ENCODE assay signal across 23 mouse cellular contexts in the genomic region with DNA sequence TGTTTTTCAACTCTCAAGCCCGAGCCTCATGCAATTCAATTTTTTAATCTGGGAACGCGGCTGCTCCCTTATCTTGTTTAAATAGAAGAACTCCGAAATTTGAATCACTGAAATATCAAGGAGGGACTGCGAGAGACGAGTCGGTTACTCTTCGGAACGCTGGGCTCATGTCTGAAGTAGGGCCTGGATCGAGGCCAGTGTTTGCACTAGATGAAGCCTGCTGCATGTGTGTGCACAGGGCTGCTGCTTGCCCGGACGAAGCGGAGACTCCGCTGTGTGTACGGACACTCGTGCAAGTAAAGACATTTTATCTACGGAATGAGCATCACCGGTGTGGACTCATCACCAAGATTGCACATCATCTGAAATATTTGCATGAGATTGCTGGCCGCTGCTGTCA.
DNase-seq lines count a peak whose midpoint lies in the region; ATAC-seq and TF ChIP-seq lines count a peak whose summit lies in the region.
"Had no signal": no experiment of that assay in that cellular context is flagged by ENCODE, and none has a peak within 500 bp of the region (broad histone marks: within the 10 kb centered on the region; RNA-seq: fewer than 3 reads in every experiment).

No protein-coding gene starts in this region.

- no peak for TF ChIP-seq CTCF in forebrain, postnatal 0 days (IDR thresholded peaks at IDR 0.05; ENCODE audit: low read depth)
- TF ChIP-seq CTCF in midbrain, postnatal 0 days (IDR thresholded peaks at IDR 0.05), result no peak
- TF ChIP-seq CTCF in lung, embryonic 14.5 days (IDR thresholded peaks at IDR 0.05; ENCODE audit: low read depth), result no peak

- H3K27ac ChIP-seq in forebrain, embryonic 12.5 days, result 0 out of 2 replicates have a peak overlapping the region, but pooled peaks have one; percentile 31
- H3K27ac ChIP-seq in forebrain, postnatal 0 days (ENCODE audit: low read depth, low read length), result no peak overlapping the region
- H3K27ac ChIP-seq in midbrain, embryonic 14.5 days (replicated peaks; ENCODE audit: low read depth, low read length), result no peak overlapping the region
- no peak overlapping the region for H3K27ac ChIP-seq in midbrain, postnatal 0 days (ENCODE audit: low read depth, low read length)
- no peak overlapping the region; the same call in 1 of the 2 replicates for H3K27ac ChIP-seq in lung, embryonic 14.5 days (ENCODE audit: low read depth)
- H3K27ac ChIP-seq: embryonic facial prominence, embryonic 15.5 days; gastrocnemius, adult 2 months; heart, embryonic 15.5 days; intestine, embryonic 15.5 days; limb, embryonic 13.5 days; liver, embryonic 14.5 days had no signal

- no peak overlapping the region for H3K4me3 ChIP-seq in forebrain, embryonic 12.5 days (replicated peaks)
- no peak overlapping the region for H3K4me3 ChIP-seq in forebrain, postnatal 0 days (ENCODE audit: low read depth, low read length)
- no peak overlapping the region for H3K4me3 ChIP-seq in midbrain, embryonic 14.5 days (replicated peaks; ENCODE audit: low read depth, low read length)
- no peak overlapping the region for H3K4me3 ChIP-seq in midbrain, postnatal 0 days (ENCODE audit: low read depth, low read length)
- H3K4me3 ChIP-seq in lung, embryonic 14.5 days (ENCODE audit: low read depth, low read length), result no peak overlapping the region
- H3K4me3 ChIP-seq: embryonic facial prominence, embryonic 15.5 days; gastrocnemius, adult 2 months; heart, embryonic 15.5 days; intestine, embryonic 15.5 days; limb, embryonic 13.5 days had no signal

- H3K4me1 ChIP-seq in forebrain, embryonic 12.5 days, result peaks cover 47% of the 10 kb centered on the region
- H3K4me1 ChIP-seq in forebrain, postnatal 0 days (ENCODE audit: insufficient read depth), result 0 out of 2 replicates have a peak, but pooled peaks cover 5% of the 10 kb centered on the region
- peaks cover 24% of the 10 kb centered on the region for H3K4me1 ChIP-seq in midbrain, embryonic 14.5 days (ENCODE audit: control insufficient read depth, insufficient read depth, low read length)
- peaks cover 8% of the 10 kb centered on the region; the same call in 1 of the 2 replicates for H3K4me1 ChIP-seq in midbrain, postnatal 0 days (ENCODE audit: insufficient read depth, low read length)
- peaks cover 5% of the 10 kb centered on the region; the same call in 1 of the 2 replicates for H3K4me1 ChIP-seq in lung, embryonic 14.5 days (ENCODE audit: insufficient read depth)

- no peak for ATAC-seq in forebrain, embryonic 12.5 days (ENCODE audit: low FRiP score)
- no peak for ATAC-seq in forebrain, postnatal 0 days
- ATAC-seq in midbrain, embryonic 14.5 days (ENCODE audit: low FRiP score, low TSS enrichment), result no peak
- no peak for ATAC-seq in midbrain, postnatal 0 days (ENCODE audit: low FRiP score)
- no peak for ATAC-seq in lung, embryonic 14.5 days (ENCODE audit: insufficient read depth)
- ATAC-seq: hindbrain, embryonic 16.5 days; intestine, embryonic 15.5 days had no signal

- DNase-seq in forebrain, postnatal 0 days, result no peak
- peak; percentile 51 for DNase-seq in midbrain, embryonic 14.5 days
- DNase-seq in midbrain, postnatal 0 days (ENCODE audit: low spot score), result no peak
- DNase-seq in lung, embryonic 14.5 days, result peak; percentile 74
- DNase-seq in lung, postnatal 36 days, result peak; percentile 50
- no peak for DNase-seq in cerebellum, adult 8-10 months
- DNase-seq in thymus, postnatal 0 days (ENCODE audit: low spot score), result no peak
- DNase-seq: adrenal gland, postnatal 14 days; cerebellum, adult 9-11 months; gastrocnemius, adult 2 months; heart, postnatal 4 days; kidney, adult 8-10 months; kidney, postnatal 14 days; layer of hippocampus, postnatal 36 days; thymus, adult 2 months had no signal

- no peak overlapping the region for H3K4me2 ChIP-seq in forebrain, embryonic 12.5 days
- H3K4me2 ChIP-seq in forebrain, postnatal 0 days (ENCODE audit: low read depth), result no peak overlapping the region
- H3K4me2 ChIP-seq in midbrain, embryonic 14.5 days (ENCODE audit: low read length), result no peak overlapping the region
- no peak overlapping the region for H3K4me2 ChIP-seq in midbrain, postnatal 0 days (ENCODE audit: low read depth, low read length, poor library complexity, severe bottlenecking)
- no peak overlapping the region for H3K4me2 ChIP-seq in lung, embryonic 14.5 days
- H3K4me2 ChIP-seq: embryonic facial prominence, embryonic 15.5 days; heart, embryonic 15.5 days; intestine, embryonic 15.5 days; limb, embryonic 13.5 days; midbrain, embryonic 11.5 days had no signal

- WGBS in forebrain, embryonic 12.5 days, result 90% methylated on average over 19 of the region's 19 CpGs
- 58% methylated on average over 19 of the region's 19 CpGs for WGBS in forebrain, postnatal 0 days
- WGBS in midbrain, embryonic 14.5 days, result 73% methylated on average over 19 of the region's 19 CpGs
- 69% methylated on average over 19 of the region's 19 CpGs for WGBS in midbrain, postnatal 0 days
- 35% methylated on average over 19 of the region's 19 CpGs for WGBS in lung, embryonic 14.5 days

- no peaks in the 10 kb centered on the region for H3K9me3 ChIP-seq in forebrain, embryonic 12.5 days
- H3K9me3 ChIP-seq in forebrain, postnatal 0 days (ENCODE audit: low read length), result no peaks in the 10 kb centered on the region
- H3K9me3 ChIP-seq in midbrain, embryonic 14.5 days (ENCODE audit: control insufficient read depth, low read length), result no peaks in the 10 kb centered on the region
- no peaks in the 10 kb centered on the region for H3K9me3 ChIP-seq in midbrain, postnatal 0 days (ENCODE audit: low read length)
- H3K9me3 ChIP-seq in lung, embryonic 14.5 days (ENCODE audit: low read depth, low read length), result no peaks in the 10 kb centered on the region
- H3K9me3 ChIP-seq: embryonic facial prominence, embryonic 15.5 days; heart, embryonic 15.5 days; intestine, embryonic 15.5 days; limb, embryonic 13.5 days had no signal

- no peaks in the 10 kb centered on the region for H3K36me3 ChIP-seq in forebrain, embryonic 12.5 days (replicated peaks)
- H3K36me3 ChIP-seq in forebrain, postnatal 0 days (ENCODE audit: insufficient read depth), result no peaks in the 10 kb centered on the region
- H3K36me3 ChIP-seq in midbrain, embryonic 14.5 days (ENCODE audit: control insufficient read depth, insufficient read depth, low read length), result no peaks in the 10 kb centered on the region
- H3K36me3 ChIP-seq in midbrain, postnatal 0 days (ENCODE audit: insufficient read depth, low read length), result no peaks in the 10 kb centered on the region
- H3K36me3 ChIP-seq in lung, embryonic 14.5 days (ENCODE audit: insufficient read depth), result no peaks in the 10 kb centered on the region
- H3K36me3 ChIP-seq: embryonic facial prominence, embryonic 15.5 days; heart, embryonic 15.5 days; intestine, embryonic 15.5 days; limb, embryonic 13.5 days had no signal

- no peak overlapping the region for H3K9ac ChIP-seq in forebrain, embryonic 12.5 days
- H3K9ac ChIP-seq in forebrain, postnatal 0 days, result no peak overlapping the region
- no peak overlapping the region for H3K9ac ChIP-seq in midbrain, embryonic 14.5 days (replicated peaks; ENCODE audit: low read length)
- H3K9ac ChIP-seq in midbrain, postnatal 0 days (replicated peaks; ENCODE audit: low read length, poor library complexity, severe bottlenecking), result no peak overlapping the region
- no peak overlapping the region for H3K9ac ChIP-seq in lung, embryonic 14.5 days
- H3K9ac ChIP-seq: embryonic facial prominence, embryonic 15.5 days; heart, embryonic 15.5 days; intestine, embryonic 15.5 days; limb, embryonic 13.5 days; liver, embryonic 14.5 days had no signal

- no peaks in the 10 kb centered on the region for H3K27me3 ChIP-seq in forebrain, embryonic 12.5 days
- H3K27me3 ChIP-seq in forebrain, postnatal 0 days (ENCODE audit: insufficient read depth, low read length), result peaks cover 4% of the 10 kb centered on the region; the same call in 1 of the 2 replicates
- H3K27me3 ChIP-seq in midbrain, embryonic 14.5 days (ENCODE audit: control insufficient read depth, insufficient read depth, low read length), result no peaks in the 10 kb centered on the region
- H3K27me3 ChIP-seq in midbrain, postnatal 0 days (ENCODE audit: insufficient read depth, low read length), result peaks cover 4% of the 10 kb centered on the region; the same call in 1 of the 2 replicates
- H3K27me3 ChIP-seq in lung, embryonic 14.5 days (ENCODE audit: insufficient read depth, low read length), result no peaks in the 10 kb centered on the region
- H3K27me3 ChIP-seq: heart, embryonic 15.5 days; intestine, embryonic 15.5 days; limb, embryonic 13.5 days had no signal

Comparison
In these comparisons a context has a peak if more than half of its experiments do, and no peak if none do; other contexts are left out.
1. DNase-seq: peak in midbrain, embryonic 14.5 days (single experiment), lung, embryonic 14.5 days (single experiment) and lung, postnatal 36 days (single experiment); none in forebrain, postnatal 0 days (single experiment), midbrain, postnatal 0 days (single experiment), cerebellum, adult 8-10 months (single experiment) and thymus, postnatal 0 days (single experiment).